Mouse (Mus musculus): ENCODE results near the gene Gm49325. TPM values are rescaled to one million over a fixed set of nuclear protein-coding genes. Genes with fewer than 3 reads are reported as not detected.

Gm49325 gene
- total RNA-seq, 2 experiments from 2014 or later: 21.0 TPM; not detected in 1

- intact Hi-C loops (cut with DNase I): no loop called here
- peak; percentile 82 for DNase-seq
Measured at GRCm38 (mm10) chr10:77623069-77623492, 17.1 kb downstream of the Gm49325 start.

DNA sequence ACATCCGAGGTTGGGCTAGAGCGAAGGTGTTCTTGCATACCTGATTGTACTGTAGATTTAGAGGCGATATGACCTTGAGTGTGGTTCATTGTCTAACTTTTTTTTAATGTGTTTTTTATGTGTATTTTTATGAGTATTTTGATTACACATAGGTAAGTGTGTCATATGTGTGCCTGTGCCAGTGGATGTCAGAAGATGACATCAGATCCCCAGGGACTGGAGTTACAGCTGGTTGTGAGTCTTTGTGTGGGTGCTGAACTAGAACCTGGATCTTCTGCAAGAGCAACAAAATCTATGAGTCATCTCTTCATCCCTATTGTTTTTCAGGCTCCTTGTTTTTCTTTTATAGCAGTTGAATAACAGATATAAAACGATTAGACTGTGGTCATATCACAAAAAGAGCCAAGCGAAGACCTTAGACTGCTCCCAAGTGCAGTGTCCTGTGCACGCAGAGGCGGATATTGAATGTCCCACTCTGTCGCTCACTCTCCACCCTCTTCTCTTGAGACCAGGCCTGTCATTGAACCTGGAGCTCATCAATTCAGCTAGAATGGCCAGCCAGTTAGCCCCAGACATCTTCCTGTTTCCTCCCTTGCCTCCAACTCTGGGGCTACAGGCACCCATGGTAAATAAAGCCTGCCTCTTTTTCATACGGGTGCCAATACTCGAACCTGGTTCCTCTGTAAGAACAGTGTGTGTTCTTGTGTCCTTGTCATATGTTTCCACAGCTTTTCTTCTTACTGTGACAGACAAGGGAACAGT lies 17.8 kb downstream of the Gm49325 start:
- DNase-seq: no peak
- intact Hi-C loops (cut with DNase I): no loop called here

DNA sequence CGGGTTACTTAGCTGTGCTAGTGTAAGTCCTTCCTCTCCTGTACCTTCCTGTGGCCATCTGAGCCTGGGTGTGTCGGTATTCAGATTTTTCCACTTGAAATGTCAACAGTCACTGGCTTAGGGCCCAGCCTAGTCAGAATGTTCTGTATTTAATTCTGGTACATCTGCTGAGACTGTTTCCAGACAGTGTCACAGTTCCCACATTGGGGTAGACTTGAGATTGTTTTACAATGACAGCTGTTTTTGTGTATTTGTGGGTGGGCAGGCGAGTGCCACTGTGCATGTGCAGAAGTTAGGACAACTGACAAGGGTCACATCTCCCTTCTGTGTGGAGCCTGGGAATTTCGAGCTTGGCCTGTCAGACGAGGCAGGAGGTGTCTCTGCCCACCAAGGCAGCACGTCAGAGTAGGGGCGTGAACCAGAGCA lies 18.6 kb downstream of the Gm49325 start:
- DNase-seq: no peak
- intact Hi-C loops (cut with DNase I): no loop called here

- DNase-seq: no peak
- intact Hi-C loops (cut with DNase I): no loop called here
Measured at GRCm38 (mm10) chr10:77626036-77626435, 20.0 kb downstream of the Gm49325 start.

- no peak for DNase-seq
- intact Hi-C loops (cut with DNase I): no loop called here
Measured at GRCm38 (mm10) chr10:77626591-77626990, 20.6 kb downstream of the Gm49325 start.

- intact Hi-C loops (cut with DNase I): no loop called here
- DNase-seq: peak; percentile 82
Measured at GRCm38 (mm10) chr10:77627497-77627896, 21.5 kb downstream of the Gm49325 start.

GRCm38 (mm10) chr10:77629163-77629562 lies 23.2 kb downstream of the Gm49325 start:
- intact Hi-C loops (cut with DNase I): no loop called here
- DNase-seq: no peak

- DNase-seq: no peak
- intact Hi-C loops (cut with DNase I): loop anchor here (10.0 kb wide), 1 partner anchor 355 kb away; no protein-coding TSS in a partner anchor
Measured at GRCm38 (mm10) chr10:77629970-77630369, 24.0 kb downstream of the Gm49325 start.

DNA sequence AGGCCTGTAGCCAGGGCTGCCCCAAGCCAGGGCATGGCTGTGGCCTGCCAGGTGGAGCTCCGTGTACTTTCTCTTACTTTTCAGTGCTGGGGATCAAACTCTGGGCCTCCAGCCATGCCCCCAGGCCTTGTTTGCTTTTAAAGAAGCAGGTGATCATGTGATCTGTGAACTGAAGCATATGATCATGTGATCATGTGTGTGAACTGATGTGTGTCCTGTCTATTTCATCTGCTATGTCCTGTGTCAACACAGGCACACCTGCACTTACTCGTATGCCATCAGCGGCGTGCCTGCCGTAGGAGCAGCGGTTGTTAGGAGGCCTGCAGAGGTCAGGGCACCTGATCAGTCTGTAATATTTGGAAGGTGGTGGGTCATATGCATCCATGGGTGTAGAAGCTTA lies 28.0 kb downstream of the Gm49325 start:
- no peak for DNase-seq
- intact Hi-C loops (cut with DNase I): loop anchor here (10.0 kb wide), 1 partner anchor 351 kb away; no protein-coding TSS in a partner anchor

GRCm38 (mm10) chr10:77634452-77635231 lies 28.6 kb downstream of the Gm49325 start:
- DNase-seq: no peak
- intact Hi-C loops (cut with DNase I): loop anchor here (10.0 kb wide), 1 partner anchor 350 kb away; no protein-coding TSS in a partner anchor

GRCm38 (mm10) chr10:77636234-77636922 lies 30.4 kb downstream of the Gm49325 start:
- DNase-seq: no peak
- intact Hi-C loops (cut with DNase I): loop anchor here (10.0 kb wide), 1 partner anchor 348 kb away; no protein-coding TSS in a partner anchor

DNA sequence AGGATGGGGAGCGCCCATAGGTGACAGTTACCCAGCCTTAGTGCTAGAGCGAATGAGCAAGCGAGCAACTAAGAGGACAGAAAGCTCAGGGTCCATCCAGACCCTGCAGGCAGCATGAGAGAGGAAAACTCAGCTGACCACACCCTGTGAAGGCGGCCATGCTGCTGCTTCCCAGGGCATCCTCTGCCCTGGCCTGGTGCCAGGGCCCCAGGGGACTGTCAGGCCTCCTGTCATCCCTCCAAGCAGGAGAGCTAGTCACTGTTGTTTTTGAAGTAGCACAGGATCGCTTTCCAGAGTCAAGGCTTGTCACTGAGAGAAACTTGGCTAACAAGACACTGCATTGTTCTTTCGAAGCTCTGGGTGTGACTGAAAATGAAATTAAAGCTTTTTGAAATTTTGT lies 33.0 kb downstream of the Gm49325 start:
- no peak for DNase-seq
- intact Hi-C loops (cut with DNase I): loop anchor here (10.0 kb wide), 1 partner anchor 346 kb away; no protein-coding TSS in a partner anchor

- no peak for DNase-seq
- intact Hi-C loops (cut with DNase I): no loop called here
Measured at GRCm38 (mm10) chr10:77643160-77643559, 37.2 kb downstream of the Gm49325 start.

GRCm38 (mm10) chr10:77645571-77645970 lies 39.6 kb downstream of the Gm49325 start:
- no peak for DNase-seq
- intact Hi-C loops (cut with DNase I): no loop called here

- no peak for DNase-seq
- intact Hi-C loops (cut with DNase I): no loop called here
Measured at GRCm38 (mm10) chr10:77647461-77647860, 41.5 kb downstream of the Gm49325 start.

- no peak for DNase-seq
- intact Hi-C loops (cut with DNase I): no loop called here
Measured at GRCm38 (mm10) chr10:77647901-77648300, 41.9 kb downstream of the Gm49325 start.

DNA sequence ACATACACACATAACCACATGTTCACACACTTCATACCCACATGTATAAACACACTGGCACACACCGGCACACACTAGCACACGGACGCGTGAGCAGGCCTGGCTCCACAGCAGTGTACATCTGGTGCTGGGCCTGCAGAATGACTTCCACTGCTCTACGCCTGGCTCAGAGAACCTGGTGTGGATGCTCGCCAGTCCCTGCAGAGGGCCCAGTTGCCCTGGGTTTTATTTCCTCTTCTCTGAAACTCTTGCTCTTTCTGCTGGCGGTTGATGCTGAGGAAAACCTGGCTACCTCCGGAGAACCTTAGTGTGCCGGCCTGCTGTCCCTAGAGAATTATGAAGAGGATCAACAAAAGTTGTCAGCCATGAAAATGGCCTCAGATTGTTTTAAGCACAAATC lies 46.0 kb downstream of the Gm49325 start:
- intact Hi-C loops (cut with DNase I): no loop called here
- no peak for DNase-seq

DNA sequence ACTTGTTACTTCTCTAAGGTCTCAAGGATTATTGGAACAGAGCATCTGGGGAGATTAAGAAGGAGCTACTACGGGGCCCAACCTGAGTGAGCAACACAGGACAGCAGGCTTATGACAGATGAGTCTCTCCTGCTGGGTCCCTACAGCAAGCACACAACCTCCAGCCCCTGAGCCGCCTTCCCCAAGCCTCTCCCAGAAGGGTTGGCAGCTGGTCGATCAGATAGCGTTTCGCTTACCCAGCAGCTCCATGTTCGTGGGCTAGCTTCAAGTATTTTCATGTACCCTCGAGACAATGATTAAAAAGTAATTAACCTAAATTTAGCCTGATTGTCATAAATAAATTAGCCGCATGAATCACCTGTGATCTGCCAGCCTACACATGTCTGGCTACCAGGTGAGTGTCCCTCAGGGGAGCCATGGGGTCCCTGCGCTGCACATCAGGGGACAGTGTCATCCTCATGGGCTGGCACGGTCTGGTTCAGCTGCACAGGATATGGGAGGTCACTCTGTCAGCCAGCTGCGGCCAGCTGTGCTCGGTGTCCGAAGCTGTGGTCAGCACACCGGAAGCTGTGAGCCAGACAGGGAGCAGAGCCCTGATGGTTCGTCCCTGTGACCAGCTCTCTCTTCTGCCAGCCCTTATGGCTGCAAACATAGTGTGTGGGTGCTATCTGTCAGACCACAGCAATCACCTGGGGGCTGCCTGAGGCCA lies 52.4 kb downstream of the Gm49325 start:
- DNase-seq: no peak

DNA sequence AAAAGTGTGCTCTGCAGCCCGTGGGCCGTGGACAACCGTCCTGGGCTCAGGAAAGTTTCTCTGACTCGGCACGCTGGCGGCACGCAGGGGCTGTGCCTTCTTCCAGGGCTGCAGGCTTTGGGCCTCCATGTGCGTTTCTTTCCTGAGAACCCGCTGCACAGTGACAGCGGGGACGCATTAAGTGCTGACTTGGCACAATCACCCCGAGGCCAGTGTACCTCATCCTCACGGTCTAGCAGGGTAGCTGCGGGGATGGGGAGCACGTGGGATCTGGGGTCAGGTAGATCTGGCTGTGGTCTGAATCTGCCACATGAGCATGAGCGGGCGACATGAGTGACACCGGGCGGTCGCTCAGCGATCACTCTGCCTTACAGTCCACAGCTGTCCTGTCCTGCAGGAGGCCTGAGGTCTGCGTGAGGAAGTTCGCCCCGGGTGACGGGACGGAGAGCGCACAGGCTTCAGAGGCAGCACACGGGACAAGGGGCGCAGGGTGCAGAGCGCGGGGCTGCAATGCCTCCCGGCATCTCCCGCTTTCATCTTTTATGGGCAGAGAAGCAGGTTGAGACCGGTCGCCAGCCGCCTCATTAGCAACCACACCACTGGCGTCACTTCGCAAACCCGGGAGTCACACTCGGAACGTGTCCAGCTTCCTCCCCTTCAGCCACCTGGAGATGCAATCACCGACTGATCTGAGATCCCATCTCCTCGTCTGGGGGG lies 58.1 kb downstream of the Gm49325 start:
- intact Hi-C loops (cut with DNase I): no loop called here
- no peak for DNase-seq

More for the DNA sequence above, 52.4 kb downstream of the Gm49325 start:
- intact Hi-C loops (cut with DNase I): no loop called here

DNA sequence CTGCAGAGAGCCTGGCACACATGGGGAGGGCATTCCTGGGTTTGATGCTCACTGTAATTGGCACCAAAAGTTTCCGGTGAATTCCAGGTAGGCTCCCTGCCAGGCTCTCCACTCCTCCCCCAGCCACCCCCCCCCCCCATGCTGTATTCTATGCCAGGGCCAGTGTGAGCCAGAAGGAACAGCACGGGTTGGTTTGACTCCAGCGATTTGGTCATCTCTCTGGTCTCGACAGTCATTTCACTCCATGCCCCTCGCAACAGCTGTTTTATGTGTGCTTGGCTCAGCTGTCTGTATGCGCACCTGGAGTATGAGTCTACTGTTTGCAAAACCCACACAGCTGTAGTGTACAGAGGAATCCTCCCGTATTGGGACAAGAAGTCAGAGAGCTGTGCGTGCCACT lies 60.3 kb downstream of the Gm49325 start:
- intact Hi-C loops (cut with DNase I): no loop called here
- no peak for DNase-seq

Data from left cerebral cortex, postnatal 4 days (tissue).